Mouse (Mus musculus): ENCODE measurements around the gene Actl7a.

Gene Actl7a

DNA sequence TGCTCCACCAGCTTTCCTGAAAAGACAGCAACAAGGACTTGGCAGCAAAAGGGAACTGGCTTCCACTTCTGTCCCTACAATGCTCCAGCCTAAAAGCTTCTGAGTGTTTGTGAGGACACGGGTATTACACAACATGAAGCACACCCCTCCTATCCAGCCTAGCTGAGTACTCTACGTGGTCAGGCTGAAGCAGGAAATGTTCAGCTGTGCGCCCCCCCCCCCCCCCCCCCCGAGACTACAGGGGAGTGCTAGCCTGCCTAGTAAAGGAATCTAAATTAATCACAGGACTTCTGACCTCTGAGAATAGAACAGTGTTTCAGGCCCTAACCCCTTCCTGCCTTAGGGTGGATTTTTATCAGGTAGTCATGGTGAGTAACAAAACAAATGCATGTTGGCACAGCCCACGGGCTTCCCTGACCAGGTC, 24.7 kb downstream of the Actl7a start:
- no peak for DNase-seq

DNA sequence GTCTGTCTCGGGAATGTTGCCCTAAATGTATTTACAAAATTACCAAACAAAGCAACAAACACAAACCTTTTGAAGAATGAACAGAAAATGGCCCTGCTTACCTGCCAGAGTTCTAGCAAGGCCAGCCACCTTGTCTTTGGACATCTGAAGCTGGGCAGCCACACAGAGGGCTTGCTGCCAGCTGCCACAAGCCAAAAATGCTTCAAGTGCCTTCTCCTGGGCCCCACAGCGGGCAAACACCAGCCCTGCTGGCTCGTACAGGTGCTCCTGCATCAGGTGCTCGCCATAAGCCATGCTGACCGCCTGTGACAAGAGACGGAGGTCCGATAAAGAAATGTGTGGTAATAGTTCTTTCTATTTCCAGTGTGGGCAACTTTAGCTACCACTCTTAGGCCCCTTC, 25.7 kb downstream of the Actl7a start:
- no peak for DNase-seq

DNA sequence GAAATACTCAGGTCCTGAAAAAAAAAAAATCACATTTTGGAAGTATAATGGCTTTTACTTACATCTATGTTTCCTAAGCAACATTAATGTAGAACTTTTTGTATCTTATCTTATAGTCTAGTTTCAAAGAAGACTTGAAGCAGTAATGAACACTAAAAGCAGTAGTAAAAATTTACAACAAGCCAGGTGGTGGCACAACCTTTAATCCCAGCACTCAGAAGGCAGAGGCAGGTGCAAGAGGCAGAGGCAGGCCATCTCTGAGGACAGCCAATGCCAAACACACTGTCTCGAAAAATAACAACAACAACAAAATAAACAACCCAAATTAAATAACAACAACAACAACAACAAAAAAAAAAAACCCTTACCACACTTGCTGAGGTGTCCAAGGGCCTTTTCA, 27.9 kb downstream of the Actl7a start:
- DNase-seq: no peak

DNA sequence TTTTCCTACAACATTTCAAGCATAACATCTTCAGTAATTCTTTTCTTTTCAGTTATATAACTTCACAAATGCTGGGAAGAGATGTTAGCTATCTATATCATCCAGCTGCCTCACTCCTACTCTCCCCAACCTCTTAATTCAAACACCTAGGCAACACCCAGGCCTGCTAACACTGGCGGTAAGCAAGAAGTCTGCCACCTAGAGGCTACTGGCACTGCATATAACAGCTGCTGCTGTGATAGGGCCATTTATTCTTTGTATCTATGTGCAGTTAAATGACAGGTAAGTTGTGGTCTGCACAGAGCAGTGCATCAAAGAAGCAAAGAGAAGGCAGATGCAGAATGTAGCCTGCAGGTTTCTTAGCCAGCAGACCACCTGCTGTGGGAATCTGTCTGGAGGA, 48.2 kb downstream of the Actl7a start:
- no peak for DNase-seq
